Mouse (Mus musculus): ENCODE results near the gene Wdr37. TPM values are rescaled to one million over a fixed set of nuclear protein-coding genes. Genes with fewer than 3 reads are reported as not detected.

The Wdr37 gene
- polyA plus RNA-seq, 1 experiment from 2014 or later = 52.1 TPM

DNA sequence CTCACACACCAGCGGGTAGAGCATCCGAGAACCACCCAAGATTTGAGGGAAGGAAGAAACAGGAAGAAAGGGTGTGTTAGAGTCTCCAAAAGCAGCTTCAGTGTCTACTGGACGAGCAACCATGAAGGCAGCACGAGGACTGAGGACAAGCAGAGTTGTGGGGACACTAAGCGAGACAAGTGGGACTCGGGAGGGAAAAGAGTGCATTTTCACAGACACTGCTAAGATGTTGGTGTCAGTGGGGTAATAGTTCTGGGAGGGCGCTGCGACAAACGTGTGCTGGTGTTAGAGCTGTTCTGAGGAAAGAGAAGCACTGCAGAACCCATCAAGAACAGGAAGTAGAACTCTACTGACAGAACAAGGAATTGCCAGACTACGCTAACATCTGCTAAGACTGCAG is 32.6 kb downstream of the Wdr37 start:
- H3K27me3 ChIP-seq = no peaks in the 10 kb centered on the region
- H3K36me3 ChIP-seq = peaks cover 68% of the 10 kb centered on the region
- no peak for ATAC-seq (ENCODE audit: low FRiP score, low read depth)
- H3K27ac ChIP-seq (replicated peaks) = no peak overlapping the region
- 90% methylated on average over 10 of the region's 10 CpGs for WGBS
- no peaks in the 10 kb centered on the region for H3K9me3 ChIP-seq
- no peak overlapping the region for H3K4me3 ChIP-seq
- no peak overlapping the region for H3K4me2 ChIP-seq
- no peak overlapping the region for H3K9ac ChIP-seq
- no peaks in the 10 kb centered on the region for H3K4me1 ChIP-seq (replicated peaks)

DNA sequence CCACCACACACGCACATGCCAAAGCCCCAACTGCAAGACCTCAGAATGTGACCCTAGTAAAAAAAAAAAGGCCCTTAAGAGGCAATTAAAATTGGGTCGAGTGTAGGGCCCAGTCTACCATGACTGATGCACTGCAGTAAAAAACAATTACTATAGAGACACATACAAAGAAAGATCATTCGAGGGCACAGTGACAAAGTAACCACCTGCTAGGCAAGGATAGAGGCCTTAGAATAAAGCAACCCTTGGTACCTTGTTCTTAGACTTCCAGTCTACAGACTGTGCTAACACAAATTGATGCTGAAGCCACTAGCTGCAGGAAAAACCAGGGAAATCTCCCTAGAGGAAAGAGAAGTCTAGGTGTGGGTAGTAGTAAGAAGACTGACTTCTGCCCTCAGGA is 33.3 kb downstream of the Wdr37 start:
- Histone ChIP-seq H3K4me1 (replicated peaks) (no peaks in the 10 kb centered on the region), H3K27me3 (no peaks in the 10 kb centered on the region), H3K9ac (no peak overlapping the region), H3K4me2 (no peak overlapping the region), H3K4me3 (no peak overlapping the region), H3K27ac (replicated peaks) (no peak overlapping the region), H3K9me3 (no peaks in the 10 kb centered on the region), H3K36me3 (peaks cover 68% of the 10 kb centered on the region)
- ATAC-seq (ENCODE audit: low FRiP score, low read depth) = no peak
- 32% methylated on average over 3 of the region's 3 CpGs for WGBS

DNA sequence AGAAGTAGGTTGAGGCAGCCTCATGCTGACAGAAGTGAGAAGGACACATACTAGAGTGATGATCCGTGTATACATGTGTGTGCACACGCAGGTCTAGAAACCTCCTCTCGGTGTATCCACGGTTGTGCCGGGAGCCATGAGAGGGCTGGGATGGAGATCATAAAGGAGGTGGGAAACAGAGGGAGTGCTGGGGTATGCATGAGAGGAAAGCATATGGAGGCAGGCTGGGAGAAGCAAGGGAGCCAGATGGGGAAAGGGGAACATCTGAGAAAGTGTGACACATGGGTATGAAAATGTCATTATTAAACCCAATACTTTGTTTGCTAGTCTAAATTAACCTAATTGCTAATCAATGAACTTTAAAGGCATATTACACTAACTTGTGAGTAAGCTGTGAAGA is 37.1 kb downstream of the Wdr37 start:
- peaks cover 43% of the 10 kb centered on the region for H3K36me3 ChIP-seq
- 95% methylated on average over 5 of the region's 5 CpGs for WGBS

DNA sequence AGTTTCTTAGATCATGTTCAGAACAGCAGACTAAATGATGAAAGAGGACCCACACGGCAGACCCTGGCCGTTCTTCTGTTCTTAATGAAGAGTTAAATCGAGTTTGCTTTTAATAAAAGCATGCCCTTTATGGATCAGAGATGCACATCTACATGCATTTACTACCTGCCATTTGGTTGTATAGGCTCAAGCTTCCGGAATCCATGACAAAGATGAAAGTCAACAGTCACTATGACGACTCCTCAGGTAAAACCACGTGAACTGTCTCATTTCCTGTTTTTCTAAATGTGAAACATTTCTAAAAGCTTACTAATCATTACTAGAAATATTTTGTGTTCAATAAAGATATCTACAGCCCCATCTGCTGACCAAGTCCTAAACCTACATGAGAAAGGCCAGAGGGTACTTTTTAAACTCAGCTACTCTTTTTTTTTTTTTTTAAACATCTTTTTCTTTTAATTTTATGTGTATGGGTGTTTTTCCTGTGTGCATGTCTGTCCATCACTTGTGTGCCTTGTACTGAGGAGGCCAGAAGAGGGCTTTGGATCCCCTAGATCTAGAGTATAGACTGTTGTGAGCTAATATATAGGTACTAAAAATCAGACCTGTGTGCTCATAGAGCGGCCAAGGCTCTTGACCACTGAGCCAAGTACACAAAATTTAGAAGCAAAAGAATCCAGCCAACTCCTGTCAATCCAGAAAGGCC is 40.0 kb downstream of the Wdr37 start:
- no peak overlapping the region for H3K4me2 ChIP-seq
- no peak overlapping the region for H3K4me3 ChIP-seq
- H3K9me3 ChIP-seq = no peaks in the 10 kb centered on the region
- H3K36me3 ChIP-seq = peaks cover 25% of the 10 kb centered on the region
- no peak overlapping the region for H3K9ac ChIP-seq
- H3K27ac ChIP-seq (replicated peaks) = no peak overlapping the region
- no peak for ATAC-seq (ENCODE audit: low FRiP score, low read depth)
- H3K4me1 ChIP-seq (replicated peaks) = peaks cover 14% of the 10 kb centered on the region
- 83% methylated on average over 7 of the region's 7 CpGs for WGBS
- no peaks in the 10 kb centered on the region for H3K27me3 ChIP-seq

More for the DNA sequence above, 37.1 kb downstream of the Wdr37 start:
- peaks cover 14% of the 10 kb centered on the region for H3K4me1 ChIP-seq (replicated peaks)
- ATAC-seq (ENCODE audit: low FRiP score, low read depth) = no peak
- no peaks in the 10 kb centered on the region for H3K9me3 ChIP-seq
- no peak overlapping the region for H3K4me2 ChIP-seq
- H3K4me3 ChIP-seq = no peak overlapping the region
- no peaks in the 10 kb centered on the region for H3K27me3 ChIP-seq
- no peak overlapping the region for H3K27ac ChIP-seq (replicated peaks)
- H3K9ac ChIP-seq = no peak overlapping the region

DNA sequence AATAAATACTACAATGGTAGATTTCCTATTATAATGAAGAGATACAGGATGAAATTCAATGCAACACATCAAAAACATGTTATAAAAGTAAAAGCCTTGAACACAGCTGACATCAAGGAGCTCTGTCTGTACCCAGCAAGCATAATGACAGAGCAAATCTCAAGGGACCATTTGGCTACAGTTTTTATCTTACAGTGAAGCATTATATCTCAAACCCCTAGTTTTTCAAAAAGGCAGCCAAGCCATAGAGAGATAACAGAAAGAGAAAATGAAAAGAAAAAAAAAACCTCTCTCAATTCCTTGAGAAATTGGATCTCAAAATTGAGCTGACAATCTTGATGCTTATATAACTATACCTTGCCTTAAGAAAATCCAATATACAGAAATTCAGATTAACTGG is 41.0 kb downstream of the Wdr37 start:
- ATAC-seq (ENCODE audit: low FRiP score, low read depth) = no peak
- no peak overlapping the region for H3K4me3 ChIP-seq
- peaks cover 25% of the 10 kb centered on the region for H3K36me3 ChIP-seq
- no peaks in the 10 kb centered on the region for H3K9me3 ChIP-seq
- peaks cover 14% of the 10 kb centered on the region for H3K4me1 ChIP-seq (replicated peaks)
- no peaks in the 10 kb centered on the region for H3K27me3 ChIP-seq
- H3K27ac ChIP-seq (replicated peaks) = no peak overlapping the region
- no peak overlapping the region for H3K9ac ChIP-seq
- H3K4me2 ChIP-seq = no peak overlapping the region

DNA sequence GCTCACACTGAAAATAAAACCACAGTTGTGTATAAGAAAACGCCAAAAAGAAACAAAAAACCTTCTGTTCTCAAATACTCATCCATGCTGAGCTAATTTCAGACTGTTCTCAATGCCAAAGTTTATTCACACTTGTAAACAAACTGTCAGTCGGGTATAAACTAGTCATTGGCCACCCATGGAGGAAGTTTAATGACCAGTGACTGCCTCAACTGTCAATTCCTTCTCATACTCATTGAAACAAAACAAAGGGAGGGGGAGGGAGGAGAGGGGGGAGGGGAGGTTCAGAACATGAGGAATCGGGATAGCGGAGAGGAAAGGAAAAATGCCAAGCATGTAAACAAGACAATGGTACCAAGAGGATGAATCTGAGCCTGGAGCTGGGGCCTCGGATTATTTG is 41.9 kb downstream of the Wdr37 start:
- Histone ChIP-seq H3K9ac (no peak overlapping the region), H3K4me2 (0 out of 2 replicates have a peak overlapping the region, but pooled peaks have one; percentile 9), H3K27ac (replicated peaks) (0 out of 2 replicates have a peak overlapping the region, but pooled peaks have one; percentile 20), H3K27me3 (no peaks in the 10 kb centered on the region), H3K4me3 (no peak overlapping the region), H3K36me3 (peaks cover 18% of the 10 kb centered on the region), H3K9me3 (no peaks in the 10 kb centered on the region), H3K4me1 (replicated peaks) (peaks cover 14% of the 10 kb centered on the region)
- WGBS = 23% methylated on average over 5 of the region's 5 CpGs
- ATAC-seq (ENCODE audit: low FRiP score, low read depth) = peak; percentile 68; the same call in 1 of the 2 replicates

DNA sequence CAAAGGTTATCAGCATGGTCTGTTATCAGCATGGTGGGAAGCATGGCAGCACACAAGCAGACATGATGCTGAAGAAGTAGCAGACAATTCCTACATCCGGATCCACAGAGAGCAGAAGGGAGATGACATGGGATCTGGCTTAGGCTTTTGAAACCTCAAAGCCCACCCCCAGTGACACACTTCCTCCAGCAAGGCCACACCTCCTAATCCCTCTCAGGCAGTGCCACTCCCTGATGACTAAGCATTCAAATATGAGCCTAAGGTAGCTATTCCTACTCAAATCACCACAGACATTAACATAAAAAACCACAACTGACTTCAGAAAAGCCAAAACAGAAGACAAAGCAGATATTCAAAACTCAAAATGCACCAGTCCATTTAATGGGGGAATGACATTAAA is 42.8 kb downstream of the Wdr37 start:
- H3K9me3 ChIP-seq = no peaks in the 10 kb centered on the region
- peaks cover 9% of the 10 kb centered on the region; the same call in 1 of the 2 replicates for H3K36me3 ChIP-seq
- peaks cover 14% of the 10 kb centered on the region for H3K4me1 ChIP-seq (replicated peaks)
- H3K4me2 ChIP-seq = no peak overlapping the region
- no peak overlapping the region for H3K9ac ChIP-seq
- H3K4me3 ChIP-seq = no peak overlapping the region
- H3K27me3 ChIP-seq = no peaks in the 10 kb centered on the region
- H3K27ac ChIP-seq (replicated peaks) = no peak overlapping the region
- no peak for ATAC-seq (ENCODE audit: low FRiP score, low read depth)
- 85% methylated on average over 1 of the region's 1 CpGs for WGBS

DNA sequence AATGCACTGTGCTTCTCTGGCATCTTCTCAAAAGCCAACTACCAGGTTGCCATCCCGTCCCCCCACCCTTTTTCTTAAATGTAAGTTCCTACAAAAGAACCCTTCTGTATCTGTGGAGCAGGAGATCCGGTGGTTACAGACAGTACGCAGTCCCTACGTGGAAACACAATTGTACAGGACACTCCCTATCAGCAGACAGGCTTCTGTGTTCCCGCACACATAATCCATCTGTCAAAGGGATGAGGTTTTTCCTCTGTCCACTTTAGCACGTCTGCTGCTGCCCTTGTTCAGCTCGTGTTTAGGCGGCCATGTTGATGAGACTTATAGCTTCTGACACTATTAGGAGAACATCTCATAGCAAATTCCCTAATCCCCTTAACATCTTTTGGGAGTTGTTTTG is 48.2 kb downstream of the Wdr37 start:
- peak; percentile 53 for ATAC-seq (ENCODE audit: low FRiP score, low read depth)
- WGBS = 27% methylated on average over 8 of the region's 8 CpGs
- H3K4me2 ChIP-seq = no peak overlapping the region

DNA sequence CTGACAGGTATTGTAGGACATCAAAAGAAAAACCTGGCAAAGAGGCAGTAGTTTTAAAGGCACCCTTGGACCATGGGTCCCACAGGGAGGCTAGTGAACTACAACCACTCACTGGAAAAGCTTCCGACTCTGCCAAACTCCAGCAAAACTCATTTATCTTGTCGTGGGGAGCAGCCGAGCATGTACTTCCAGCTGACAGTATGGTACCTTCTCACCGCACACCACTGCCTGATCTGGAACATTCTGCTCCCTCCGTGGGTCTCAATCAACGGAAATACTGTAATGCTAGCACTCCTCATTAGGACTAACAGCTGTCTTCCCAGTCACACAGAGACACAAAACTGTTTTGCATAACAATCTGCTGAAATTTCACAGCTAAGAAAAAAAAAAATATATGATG is 48.6 kb downstream of the Wdr37 start:
- 20% methylated on average over 6 of the region's 6 CpGs for WGBS
- H3K9ac ChIP-seq = no peak overlapping the region
- no peaks in the 10 kb centered on the region for H3K9me3 ChIP-seq
- 0 out of 2 replicates have a peak, but pooled peaks cover 8% of the 10 kb centered on the region for H3K4me1 ChIP-seq (replicated peaks)
- no peak overlapping the region for H3K4me3 ChIP-seq
- peak overlapping the region; percentile 73 for H3K27ac ChIP-seq (replicated peaks)
- peak; percentile 89 for ATAC-seq (ENCODE audit: low FRiP score, low read depth)
- H3K4me2 ChIP-seq = no peak overlapping the region
- H3K36me3 ChIP-seq = peaks cover 23% of the 10 kb centered on the region
- H3K27me3 ChIP-seq = no peaks in the 10 kb centered on the region

More for the DNA sequence above, 48.2 kb downstream of the Wdr37 start:
- Histone ChIP-seq H3K36me3 (peaks cover 19% of the 10 kb centered on the region), H3K9me3 (no peaks in the 10 kb centered on the region), H3K9ac (no peak overlapping the region), H3K27ac (replicated peaks) (peak overlapping the region; percentile 73), H3K4me1 (replicated peaks) (0 out of 2 replicates have a peak, but pooled peaks cover 8% of the 10 kb centered on the region), H3K27me3 (no peaks in the 10 kb centered on the region), H3K4me3 (no peak overlapping the region)

DNA sequence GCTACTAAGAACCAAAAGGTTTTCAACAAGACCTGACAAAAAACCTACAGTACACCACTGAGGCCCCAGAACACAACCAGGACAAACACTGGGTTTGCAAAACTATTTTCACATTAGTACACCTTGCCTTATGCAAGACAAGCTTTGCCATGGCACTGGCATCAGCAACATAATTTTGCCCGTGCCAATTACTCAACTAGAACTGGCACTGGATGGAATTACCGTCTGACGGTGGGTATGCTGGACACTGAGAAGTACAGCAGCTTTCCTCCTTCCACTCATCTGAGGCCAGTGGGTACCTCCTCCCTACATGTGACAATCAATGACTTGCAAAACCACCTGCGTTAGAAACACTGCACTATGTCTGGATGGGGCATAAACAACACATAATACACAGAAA is 49.5 kb downstream of the Wdr37 start:
- no peak overlapping the region for H3K4me3 ChIP-seq
- H3K9ac ChIP-seq = no peak overlapping the region
- no peak for ATAC-seq (ENCODE audit: low FRiP score, low read depth)
- no peaks in the 10 kb centered on the region for H3K9me3 ChIP-seq
- 72% methylated on average over 4 of the region's 4 CpGs for WGBS
- 0 out of 2 replicates have a peak, but pooled peaks cover 8% of the 10 kb centered on the region for H3K4me1 ChIP-seq (replicated peaks)
- H3K36me3 ChIP-seq = peaks cover 33% of the 10 kb centered on the region
- H3K27me3 ChIP-seq = no peaks in the 10 kb centered on the region
- peak overlapping the region; percentile 73; the same call in 1 of the 2 replicates for H3K27ac ChIP-seq (replicated peaks)
- no peak overlapping the region for H3K4me2 ChIP-seq

DNA sequence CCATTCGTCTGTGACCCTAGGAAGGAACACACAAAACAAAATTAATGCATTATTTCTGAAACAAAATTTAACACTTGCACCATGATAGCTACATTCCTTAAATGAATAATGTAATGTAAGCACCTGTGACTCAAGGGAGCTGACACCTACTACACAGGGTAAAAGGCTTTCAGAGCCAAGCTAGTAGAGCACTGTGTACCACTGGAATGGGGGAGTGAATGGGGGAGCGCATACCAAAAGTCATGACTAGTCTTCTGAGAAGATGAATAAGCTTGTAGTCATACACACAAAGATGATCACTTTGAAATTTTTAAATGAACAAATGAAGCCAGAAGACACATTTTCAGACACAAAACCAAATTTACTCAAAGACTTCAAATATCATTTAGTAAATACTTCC is 65.8 kb downstream of the Wdr37 start:
- 96% methylated on average over 2 of the region's 2 CpGs for WGBS

DNA sequence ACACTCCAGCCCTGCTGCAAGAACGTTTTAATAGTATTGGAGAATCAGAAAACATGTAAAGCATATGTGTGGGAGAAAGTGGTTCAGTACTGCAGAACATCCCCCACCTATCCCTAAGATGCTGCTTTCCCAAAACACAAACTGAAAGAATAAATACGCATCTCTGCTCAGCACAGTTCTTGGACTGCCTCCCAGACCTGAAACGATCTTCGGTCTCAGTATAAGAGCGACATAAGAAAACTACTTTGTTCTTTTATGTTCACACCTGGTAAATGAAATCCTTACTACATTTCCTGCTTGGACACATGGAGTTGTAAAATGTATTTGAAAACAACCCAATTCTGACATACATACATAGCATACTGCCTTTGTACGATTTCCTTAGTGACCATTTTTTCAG is 71.1 kb downstream of the Wdr37 start:
- H3K36me3 ChIP-seq = peaks cover 11% of the 10 kb centered on the region; the same call in 1 of the 2 replicates
- H3K4me2 ChIP-seq = no peak overlapping the region
- no peak overlapping the region for H3K9ac ChIP-seq
- no peaks in the 10 kb centered on the region for H3K27me3 ChIP-seq
- H3K4me3 ChIP-seq = no peak overlapping the region
- no peak overlapping the region for H3K27ac ChIP-seq (replicated peaks)
- no peaks in the 10 kb centered on the region for H3K4me1 ChIP-seq (replicated peaks)
- 81% methylated on average over 6 of the region's 6 CpGs for WGBS
- no peak for ATAC-seq (ENCODE audit: low FRiP score, low read depth)
- H3K9me3 ChIP-seq = no peaks in the 10 kb centered on the region

More for the DNA sequence above, 65.8 kb downstream of the Wdr37 start:
- no peak overlapping the region for H3K9ac ChIP-seq
- no peaks in the 10 kb centered on the region for H3K27me3 ChIP-seq
- H3K36me3 ChIP-seq = peaks cover 15% of the 10 kb centered on the region; the same call in 1 of the 2 replicates
- no peak overlapping the region for H3K4me2 ChIP-seq
- ATAC-seq (ENCODE audit: low FRiP score, low read depth) = no peak
- H3K4me3 ChIP-seq = no peak overlapping the region
- no peak overlapping the region for H3K27ac ChIP-seq (replicated peaks)
- H3K4me1 ChIP-seq (replicated peaks) = no peaks in the 10 kb centered on the region
- no peaks in the 10 kb centered on the region for H3K9me3 ChIP-seq

DNA sequence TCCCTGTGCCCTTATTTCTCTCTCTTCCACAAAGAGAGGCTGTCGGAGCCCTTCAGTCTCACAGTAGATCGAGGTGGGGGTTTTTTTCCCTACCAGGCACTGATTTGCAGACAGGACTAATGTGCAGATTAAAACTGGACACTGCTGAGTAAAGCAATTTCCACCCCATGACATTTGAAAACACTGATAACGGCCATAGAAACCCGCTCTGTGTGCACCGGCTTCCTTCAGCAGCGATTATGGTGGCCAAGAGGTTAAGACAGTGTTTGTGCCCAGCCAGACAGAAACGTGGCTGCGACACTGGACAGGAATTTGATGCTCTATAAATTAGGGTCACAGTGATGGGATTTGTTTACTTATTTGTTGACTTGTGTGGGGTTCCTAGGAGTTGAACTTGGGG is 78.5 kb downstream of the Wdr37 start:
- no peak for ATAC-seq (ENCODE audit: low FRiP score, low read depth)
- H3K36me3 ChIP-seq = no peaks in the 10 kb centered on the region
- H3K9ac ChIP-seq = no peak overlapping the region
- H3K9me3 ChIP-seq = no peaks in the 10 kb centered on the region
- no peaks in the 10 kb centered on the region for H3K4me1 ChIP-seq (replicated peaks)
- WGBS = 64% methylated on average over 8 of the region's 8 CpGs
- H3K4me3 ChIP-seq = no peak overlapping the region
- no peak overlapping the region for H3K4me2 ChIP-seq
- H3K27ac ChIP-seq (replicated peaks) = no peak overlapping the region
- H3K27me3 ChIP-seq = no peaks in the 10 kb centered on the region

Measured in hindbrain, embryonic 15.5 days (tissue).